Mouse (Mus musculus): ENCODE measurements around the gene Nsmce1.

GRCm38 (mm10) chr7:125470901-125471300 lies 20.5 kb downstream of the Nsmce1 start:
- no peak for TF ChIP-seq CTCF (IDR thresholded peaks at IDR 0.05; ENCODE audit: extremely low read depth, insufficient read length, insufficient replicate concordance, low read depth, low read length)
- TF ChIP-seq POLR2A (IDR thresholded peaks at IDR 0.05; ENCODE audit: low read depth, low read length) = no peak

Measured in small intestine, adult 2 months (tissue).